ENCODE assay signal across 9 mouse cellular contexts in genomic region chr12:86886446-86886965, GRCm38 (mm10). TPM values are rescaled to one million over a fixed set of nuclear protein-coding genes. Genes with fewer than 3 reads are reported as not detected.
DNase-seq lines count a peak whose midpoint lies in the region; ATAC-seq and TF ChIP-seq lines count a peak whose summit lies in the region.
"Had no signal": no experiment of that assay in that cellular context is flagged by ENCODE, and none has a peak within 500 bp of the region (broad histone marks: within the 10 kb centered on the region; RNA-seq: fewer than 3 reads in every experiment).

No protein-coding gene starts in this region.

- no peaks in the 10 kb centered on the region for H3K9me3 ChIP-seq in heart, embryonic 10.5 days
- H3K9me3 ChIP-seq in heart, embryonic 11.5 days (replicated peaks; ENCODE audit: control insufficient read depth, low read length), result no peaks in the 10 kb centered on the region
- no peaks in the 10 kb centered on the region for H3K9me3 ChIP-seq in embryonic facial prominence, embryonic 10.5 days
- no peaks in the 10 kb centered on the region for H3K9me3 ChIP-seq in midbrain, embryonic 16.5 days (replicated peaks; ENCODE audit: control insufficient read depth, low read length, poor library complexity, severe bottlenecking)

- no peak for DNase-seq in heart, embryonic 10.5 days (ENCODE audit: low spot score)
- no peak for DNase-seq in liver, adult 2 months (ENCODE audit: extremely low read depth, low read depth, low spot score)
- DNase-seq in liver, result no peak
- no peak for DNase-seq in embryonic facial prominence, embryonic 10.5 days (ENCODE audit: low spot score)
- DNase-seq in urinary bladder, adult 2 months (ENCODE audit: low spot score), result no peak
- no peak for DNase-seq in gastrocnemius, postnatal 14 days

- peaks cover 91% of the 10 kb centered on the region for H3K4me1 ChIP-seq in heart, embryonic 10.5 days
- H3K4me1 ChIP-seq in heart, embryonic 11.5 days (ENCODE audit: control insufficient read depth, insufficient read depth, low read length), result peaks cover 56% of the 10 kb centered on the region
- peaks cover 34% of the 10 kb centered on the region for H3K4me1 ChIP-seq in liver, adult 2 months (ENCODE audit: control insufficient read depth, insufficient read depth, low read length)
- peaks cover 99% of the 10 kb centered on the region for H3K4me1 ChIP-seq in embryonic facial prominence, embryonic 10.5 days
- peaks cover 59% of the 10 kb centered on the region for H3K4me1 ChIP-seq in midbrain, embryonic 16.5 days (ENCODE audit: control insufficient read depth, insufficient read depth, low read length)

- H3K79me2 ChIP-seq in liver, adult 2 months (ENCODE audit: control insufficient read depth, insufficient read depth, low read length), result peaks cover 26% of the 10 kb centered on the region

- H3K36me3 ChIP-seq in heart, embryonic 10.5 days, result peaks cover 9% of the 10 kb centered on the region
- no peaks in the 10 kb centered on the region for H3K36me3 ChIP-seq in heart, embryonic 11.5 days (ENCODE audit: control insufficient read depth, insufficient read depth, low read length)
- H3K36me3 ChIP-seq in liver, adult 2 months (ENCODE audit: control insufficient read depth, insufficient read depth, low read length), result no peaks in the 10 kb centered on the region
- no peaks in the 10 kb centered on the region; the same call in 1 of the 2 replicates for H3K36me3 ChIP-seq in embryonic facial prominence, embryonic 10.5 days (replicated peaks)
- H3K36me3 ChIP-seq in midbrain, embryonic 16.5 days (ENCODE audit: control insufficient read depth, insufficient read depth, low read length), result no peaks in the 10 kb centered on the region; the same call in 1 of the 2 replicates

- no peak for TF ChIP-seq CTCF in liver, adult 2 months (IDR thresholded peaks at IDR 0.05; ENCODE audit: low read depth, low read length)

- H3K27ac ChIP-seq in heart, embryonic 10.5 days, result peak overlapping the region; percentile 97
- H3K27ac ChIP-seq in heart, embryonic 11.5 days (ENCODE audit: low read depth, low read length), result no peak overlapping the region
- H3K27ac ChIP-seq in liver, adult 2 months (replicated peaks; ENCODE audit: insufficient read depth, low read depth, low read length), result peak overlapping the region; percentile 100; the same call in 1 of the 2 replicates
- 0 out of 2 replicates have a peak overlapping the region, but pooled peaks have one; percentile 63 for H3K27ac ChIP-seq in embryonic facial prominence, embryonic 10.5 days (replicated peaks)
- H3K27ac ChIP-seq in midbrain, embryonic 16.5 days (ENCODE audit: low read length), result peak overlapping the region; percentile 38; the same call in 1 of the 2 replicates

- 0 out of 2 replicates have a peak, but pooled peaks cover 10% of the 10 kb centered on the region for H3K27me3 ChIP-seq in heart, embryonic 10.5 days (ENCODE audit: insufficient read depth, poor library complexity, severe bottlenecking)
- H3K27me3 ChIP-seq in heart, embryonic 11.5 days (ENCODE audit: control insufficient read depth, insufficient read depth, low read length), result no peaks in the 10 kb centered on the region
- H3K27me3 ChIP-seq in liver, adult 2 months (ENCODE audit: control insufficient read depth, insufficient read depth, low read length), result no peaks in the 10 kb centered on the region
- H3K27me3 ChIP-seq in embryonic facial prominence, embryonic 10.5 days (replicated peaks; ENCODE audit: low read depth, poor library complexity, severe bottlenecking), result peaks cover 61% of the 10 kb centered on the region
- no peaks in the 10 kb centered on the region for H3K27me3 ChIP-seq in midbrain, embryonic 16.5 days (ENCODE audit: control insufficient read depth, insufficient read depth, low read depth, low read length)

- intact Hi-C loops in gastrocnemius, postnatal 14 days (cut with DNase I; ENCODE audit: low total_unique reads), result no loop called here

- no peak overlapping the region for H3K4me3 ChIP-seq in heart, embryonic 10.5 days
- H3K4me3 ChIP-seq in heart, embryonic 11.5 days (ENCODE audit: low read depth, low read length), result no peak overlapping the region
- no peak overlapping the region for H3K4me3 ChIP-seq in liver, adult 2 months (ENCODE audit: insufficient read depth, low read depth, low read length)
- H3K4me3 ChIP-seq in embryonic facial prominence, embryonic 10.5 days, result no peak overlapping the region
- H3K4me3 ChIP-seq in midbrain, embryonic 16.5 days (ENCODE audit: low read depth, low read length), result no peak overlapping the region

- no peak for TF ChIP-seq POLR2A in liver, adult 2 months (IDR thresholded peaks at IDR 0.05; ENCODE audit: extremely low read depth, insufficient read depth, low read length)

- WGBS in heart, embryonic 10.5 days, result 66% methylated on average over 7 of the region's 7 CpGs
- 66% methylated on average over 7 of the region's 7 CpGs for WGBS in heart, embryonic 11.5 days (ENCODE audit: insufficient replicate concordance)
- 87% methylated on average over 7 of the region's 7 CpGs for WGBS in liver, adult 2 months
- 59% methylated on average over 7 of the region's 7 CpGs for WGBS in embryonic facial prominence, embryonic 10.5 days
- WGBS in midbrain, embryonic 16.5 days, result 53% methylated on average over 7 of the region's 7 CpGs

- H3K9ac ChIP-seq in heart, embryonic 11.5 days (ENCODE audit: low read depth, low read length), result no peak overlapping the region
- H3K9ac ChIP-seq in liver, adult 2 months (ENCODE audit: low read depth, low read length), result no peak overlapping the region
- H3K9ac ChIP-seq in midbrain, embryonic 16.5 days (ENCODE audit: low read depth, low read length), result no peak overlapping the region

- ATAC-seq in heart, embryonic 11.5 days (replicated peaks; ENCODE audit: insufficient number of reproducible peaks, low FRiP score, low TSS enrichment), result no peak
- no peak for ATAC-seq in midbrain, embryonic 16.5 days

- no peak overlapping the region for H3K4me2 ChIP-seq in heart, embryonic 11.5 days
- no peak overlapping the region for H3K4me2 ChIP-seq in midbrain, embryonic 16.5 days (ENCODE audit: low read length)
- H3K4me2 ChIP-seq: liver, embryonic 11.5 days had no signal

RNA-seq across cellular contexts. Expression of gene Irf2bpl, which starts 1.9 kb away (rescaled TPM):
- 28.7 and 35.3 TPM in 2 replicates for polyA plus RNA-seq in heart, embryonic 10.5 days (2016; fragmentation: Nextera tagmentation; extraction: Ambion mirVana)
- 18.9 and 26.9 TPM in 2 replicates for polyA plus RNA-seq in heart, embryonic 11.5 days (2014; fragmentation: Nextera tagmentation; extraction: Ambion mirVana)
- 6.8 and 9.3 TPM in 2 replicates for total RNA-seq in liver, adult 2 months (2014; rRNA removed)
- 10.5 and 10.8 TPM in 2 replicates for polyA plus RNA-seq in liver, adult 2 months (2012; rRNA removed)
- polyA plus RNA-seq in embryonic facial prominence, embryonic 10.5 days (2016; fragmentation: Nextera tagmentation; extraction: Ambion mirVana), result 13.5 and 17.3 TPM in 2 replicates
- 69.3 and 76.9 TPM in 2 replicates for polyA plus RNA-seq in midbrain, embryonic 16.5 days (2015; fragmentation: Nextera tagmentation; extraction: Ambion mirVana)
- polyA plus RNA-seq in urinary bladder, adult 2 months (2012; rRNA removed), result 29.6 and 38.2 TPM in 2 replicates
- total RNA-seq in gastrocnemius, postnatal 14 days (2021), result 10 to 100 TPM; 41.8 to 42.8 TPM
